Mouse (Mus musculus) heart, embryonic 13.5 days (tissue): Measurements from ENCODE around the gene 2010109A12Rik. TPM values are rescaled to one million over a fixed set of nuclear protein-coding genes. Genes with fewer than 3 reads are reported as not detected.
A peak's percentile ranks its signal among the peaks of the same experiment; 100 is the strongest.

Experiments
- ATAC-seq: fragments of 200-750 bp; cut with Nextera tagmentation; 2 replicates; pipeline ENCODE4 v1.8.0; 2017; ENCODE audit warnings: moderate TSS enrichment; ENCODE audit not compliant: insufficient number of reproducible peaks, low FRiP score, low TSS enrichment; ENCODE audit errors: extremely low read depth
- H3K27ac ChIP-seq: fragments of 300-500 bp; sonication (generic); replicated peaks from 2 replicates; pipeline ENCODE4 v1.5.1; 2015; ENCODE audit warnings: moderate library complexity, mild to moderate bottlenecking, inconsistent platforms
- H3K27me3 ChIP-seq: fragments of 300-500 bp; sonication (generic); replicated peaks from 2 replicates; pipeline ENCODE4 v1.6.1; 2015; ENCODE audit warnings: mild to moderate bottlenecking, inconsistent platforms
- H3K36me3 ChIP-seq: fragments of 300-500 bp; sonication (generic); 2 replicates; pipeline ENCODE4 v1.6.1; 2015; ENCODE audit warnings: mild to moderate bottlenecking, inconsistent platforms
- H3K4me1 ChIP-seq: fragments of 300-500 bp; sonication (generic); 2 replicates; pipeline ENCODE4 v1.6.1; 2015; ENCODE audit warnings: inconsistent platforms
- H3K4me2 ChIP-seq: fragments of 300-500 bp; sonication (generic); 2 replicates; pipeline ENCODE4 v1.6.1; 2015; ENCODE audit warnings: inconsistent platforms, mild to moderate bottlenecking, moderate library complexity
- H3K4me3 ChIP-seq: fragments of 300-500 bp; sonication (generic); 2 replicates; pipeline ENCODE4 v1.5.1; 2015; ENCODE audit warnings: moderate library complexity, mild to moderate bottlenecking, inconsistent platforms
- H3K9ac ChIP-seq: fragments of 300-500 bp; sonication (generic); 2 replicates; pipeline ENCODE4 v1.6.1; 2015; ENCODE audit warnings: inconsistent platforms, mild to moderate bottlenecking, moderate library complexity
- H3K9me3 ChIP-seq: fragments of 300-500 bp; sonication (generic); 2 replicates; pipeline ENCODE4 v1.6.1; 2016; ENCODE audit warnings: inconsistent platforms
- WGBS: fragments of 180-500 bp; shearing (Covaris S2); methylation state at CpG from one replicate; pipeline ENCODE4 v1.1.7; 2015; ENCODE audit warnings: mixed read lengths; 5-methylcytosine and 5-hydroxymethylcytosine counted together
- polyA plus RNA-seq: library from polyadenylated mRNA; unstranded; fragments of >200 nt; fragmentation: Nextera tagmentation; extraction: Ambion mirVana; gene quantifications from 2 replicates; pipeline ENCODE4 v1.2.1, GENCODE M21; 2015

Gene 2010109A12Rik
- polyA plus RNA-seq, 1 experiment from 2014 or later: 2.0 TPM

DNA sequence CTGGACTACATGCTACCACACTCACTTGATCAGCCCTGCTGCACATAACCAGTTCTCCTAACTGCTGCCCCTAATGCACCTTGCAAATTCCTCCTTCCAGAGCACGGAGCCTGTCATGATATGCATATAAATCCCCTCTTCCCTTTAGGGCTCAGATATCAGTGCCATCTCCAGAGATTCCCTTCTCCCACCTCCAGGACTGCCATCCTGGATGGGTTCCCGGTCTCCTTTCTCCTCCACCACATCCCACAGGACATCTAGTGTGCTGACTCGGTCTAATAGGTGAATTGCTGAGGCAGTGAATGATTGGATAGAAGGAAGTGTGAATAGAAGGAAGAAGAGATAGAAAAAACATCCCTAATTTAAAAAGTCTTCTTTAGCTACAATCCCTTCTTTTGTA lies 25.4 kb downstream of the 2010109A12Rik start:
- no peak overlapping the region for H3K4me3 ChIP-seq
- no peaks in the 10 kb centered on the region for H3K9me3 ChIP-seq
- H3K4me2 ChIP-seq: no peak overlapping the region
- no peak overlapping the region for H3K9ac ChIP-seq
- no peak for ATAC-seq
- H3K27ac ChIP-seq: no peak overlapping the region
- 0 out of 2 replicates have a peak, but pooled peaks cover 11% of the 10 kb centered on the region for H3K27me3 ChIP-seq
- no peaks in the 10 kb centered on the region for H3K4me1 ChIP-seq
- WGBS: 55% methylated on average over 3 of the region's 3 CpGs
- no peaks in the 10 kb centered on the region for H3K36me3 ChIP-seq

DNA sequence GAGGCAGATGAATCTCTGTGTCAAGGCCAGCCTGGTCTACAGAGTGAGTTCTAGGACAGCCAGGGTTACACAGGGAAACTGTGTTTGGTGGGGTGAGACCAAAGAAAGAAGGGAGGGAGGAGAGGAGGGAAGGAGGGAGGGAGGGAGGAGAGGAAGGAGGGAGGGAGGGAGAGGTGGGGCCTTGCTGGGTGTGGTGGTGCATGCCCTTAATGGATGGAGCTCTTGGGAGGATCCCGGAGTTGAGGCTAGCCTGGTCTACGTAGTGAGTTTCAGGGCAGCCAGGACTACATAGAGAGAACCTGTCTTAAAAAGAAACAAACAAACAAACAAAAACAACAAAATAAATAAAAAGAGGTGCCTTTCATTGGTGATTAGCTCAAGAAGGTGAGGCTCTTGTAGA lies 26.5 kb downstream of the 2010109A12Rik start:
- Histone ChIP-seq H3K27ac (no peak overlapping the region), H3K4me1 (no peaks in the 10 kb centered on the region), H3K9me3 (no peaks in the 10 kb centered on the region), H3K4me2 (no peak overlapping the region), H3K27me3 (0 out of 2 replicates have a peak, but pooled peaks cover 9% of the 10 kb centered on the region), H3K36me3 (no peaks in the 10 kb centered on the region), H3K4me3 (no peak overlapping the region), H3K9ac (no peak overlapping the region)
- ATAC-seq: no peak
- 76% methylated on average over 2 of the region's 2 CpGs for WGBS

DNA sequence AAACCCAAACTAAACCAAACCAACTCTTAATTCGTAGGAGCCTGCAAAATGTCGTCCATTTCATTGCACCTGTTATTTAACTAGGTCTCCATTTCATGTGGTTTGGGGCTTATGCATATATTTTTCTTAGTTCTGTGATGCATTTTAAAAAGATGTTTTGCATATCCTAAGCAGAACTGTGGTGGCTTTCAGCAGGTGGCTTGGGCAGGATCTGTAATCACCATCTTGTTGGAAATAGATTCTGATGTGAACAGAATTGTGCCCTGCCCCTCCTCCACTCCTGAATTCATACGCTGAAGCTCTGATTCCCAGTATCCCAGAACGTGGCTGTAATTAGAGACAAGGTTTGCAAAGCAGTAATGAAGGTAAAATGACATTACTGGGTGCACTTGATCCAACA lies 27.8 kb downstream of the 2010109A12Rik start:
- 73% methylated on average over 4 of the region's 4 CpGs for WGBS
- ATAC-seq: no peak
- Histone ChIP-seq H3K36me3 (no peaks in the 10 kb centered on the region), H3K27me3 (0 out of 2 replicates have a peak, but pooled peaks cover 7% of the 10 kb centered on the region), H3K4me2 (no peak overlapping the region), H3K4me1 (no peaks in the 10 kb centered on the region), H3K9ac (no peak overlapping the region), H3K4me3 (no peak overlapping the region), H3K27ac (no peak overlapping the region), H3K9me3 (no peaks in the 10 kb centered on the region)

DNA sequence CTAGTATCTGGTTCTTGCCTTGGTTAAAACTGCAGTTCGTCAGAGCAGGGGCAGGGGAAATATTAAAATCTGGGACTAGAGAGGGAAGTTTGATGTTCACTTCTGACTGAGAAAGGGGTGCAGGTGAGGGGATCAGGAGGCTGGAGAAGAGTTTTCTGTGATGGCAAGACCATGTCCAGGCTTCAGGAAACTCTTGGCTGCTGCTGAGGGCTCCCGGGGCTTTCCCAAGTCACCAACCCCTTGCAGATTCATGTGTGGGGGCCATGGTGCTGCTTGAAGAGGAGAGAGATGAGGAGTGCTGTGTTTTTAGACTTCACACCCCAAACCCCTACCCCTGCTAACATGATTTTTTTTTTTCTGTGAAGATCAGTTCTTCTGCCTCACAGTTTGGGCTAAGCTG lies 28.3 kb downstream of the 2010109A12Rik start:
- Histone ChIP-seq H3K36me3 (no peaks in the 10 kb centered on the region), H3K27ac (no peak overlapping the region), H3K4me2 (no peak overlapping the region), H3K4me3 (no peak overlapping the region), H3K9me3 (no peaks in the 10 kb centered on the region), H3K4me1 (peaks cover under 1% of the 10 kb centered on the region; the same call in 1 of the 2 replicates), H3K9ac (no peak overlapping the region), H3K27me3 (0 out of 2 replicates have a peak, but pooled peaks cover 5% of the 10 kb centered on the region)
- ATAC-seq: no peak
- WGBS: 70% methylated on average over 2 of the region's 2 CpGs

DNA sequence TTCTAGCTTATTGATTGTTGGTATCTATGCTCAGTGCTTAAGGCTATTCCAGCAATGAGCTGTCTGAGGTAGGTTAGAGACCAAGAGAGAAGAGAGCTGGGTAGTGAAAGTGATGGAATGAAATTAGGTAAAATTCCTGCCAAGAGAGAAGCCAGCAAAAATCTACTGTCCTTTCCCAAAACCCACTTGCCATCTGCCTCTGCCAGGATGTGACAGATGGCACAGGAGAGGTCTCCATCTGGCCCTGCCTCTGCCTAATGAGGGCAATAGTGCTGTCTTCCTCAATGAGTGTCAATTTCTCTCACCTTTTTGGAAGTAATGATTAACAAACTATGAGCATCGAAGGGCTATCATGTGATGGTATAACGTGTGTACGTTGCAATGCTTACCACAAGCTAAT lies 29.6 kb downstream of the 2010109A12Rik start:
- Histone ChIP-seq H3K27ac (no peak overlapping the region), H3K9ac (no peak overlapping the region), H3K9me3 (no peaks in the 10 kb centered on the region), H3K4me3 (no peak overlapping the region), H3K27me3 (no peaks in the 10 kb centered on the region), H3K4me2 (no peak overlapping the region), H3K36me3 (no peaks in the 10 kb centered on the region), H3K4me1 (peaks cover 11% of the 10 kb centered on the region)
- WGBS: 91% methylated on average over 3 of the region's 3 CpGs
- no peak for ATAC-seq

DNA sequence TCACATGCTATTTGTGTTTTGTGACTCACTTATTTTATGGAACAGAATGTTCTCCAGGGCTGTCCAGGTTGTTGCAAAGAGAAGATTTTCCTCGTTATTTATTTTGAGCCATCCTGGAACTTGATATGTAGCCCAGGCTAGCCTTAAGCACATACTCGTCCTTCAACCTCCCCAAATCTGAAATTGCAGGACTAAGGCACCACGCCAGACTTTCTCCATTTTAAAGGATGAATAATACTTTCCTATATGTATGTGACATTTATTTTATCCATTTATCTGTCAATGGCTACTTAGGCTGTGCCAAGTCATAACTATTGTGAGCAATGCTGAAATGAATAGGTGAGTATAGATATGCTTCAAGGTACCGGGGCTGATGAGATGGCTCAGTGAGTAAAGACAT lies 30.2 kb downstream of the 2010109A12Rik start:
- H3K27me3 ChIP-seq: no peaks in the 10 kb centered on the region

DNA sequence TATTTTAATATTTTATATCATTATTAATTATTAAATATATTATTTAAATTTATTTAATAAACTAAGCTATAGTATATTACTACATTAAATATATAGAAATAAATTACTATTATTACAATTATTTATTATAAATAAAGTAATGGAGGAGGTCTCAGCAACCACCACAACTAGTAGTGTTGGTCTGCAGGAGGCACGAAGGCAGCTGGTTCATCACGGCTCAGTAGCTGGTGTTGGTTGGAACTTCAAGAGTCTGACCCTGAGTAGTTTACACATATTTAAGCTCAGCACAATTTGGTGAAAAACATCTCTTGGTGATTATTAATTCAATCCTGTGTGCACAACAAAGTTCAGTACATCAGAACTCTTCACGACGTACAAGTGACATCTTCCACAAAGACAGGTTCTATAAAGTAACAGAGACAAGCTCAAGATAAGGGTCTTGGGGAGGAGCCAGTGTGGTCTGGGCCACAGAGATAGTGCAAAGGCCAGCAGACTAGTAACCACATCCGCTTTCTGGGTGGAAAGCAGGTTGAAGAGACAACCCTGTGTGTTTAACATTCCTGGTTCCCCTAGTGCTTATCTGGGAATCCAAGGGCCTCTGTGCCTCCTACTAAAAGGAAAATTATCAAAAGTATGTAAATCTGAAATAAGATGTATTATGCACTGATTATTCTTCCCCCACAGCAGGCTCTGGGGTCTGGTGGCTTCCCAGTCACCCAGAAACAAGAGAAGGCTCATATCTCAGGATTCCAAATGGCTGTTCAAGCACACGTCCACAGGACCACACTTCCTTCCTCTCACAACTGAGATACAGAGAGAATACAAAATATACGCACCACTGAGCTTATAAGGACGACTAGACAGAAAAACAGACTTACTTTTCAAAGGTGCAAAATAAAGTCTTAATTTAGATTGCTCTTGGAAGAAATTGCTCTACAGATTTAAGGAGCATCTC lies 33.5 kb downstream of the 2010109A12Rik start:
- WGBS: 39% methylated on average over 8 of the region's 8 CpGs

More for the DNA sequence above, 30.2 kb downstream of the 2010109A12Rik start:
- peaks cover 11% of the 10 kb centered on the region for H3K4me1 ChIP-seq
- H3K4me2 ChIP-seq: no peak overlapping the region
- WGBS: 75% methylated on average over 4 of the region's 4 CpGs
- H3K9me3 ChIP-seq: no peaks in the 10 kb centered on the region
- no peak for ATAC-seq
- no peak overlapping the region for H3K4me3 ChIP-seq
- H3K9ac ChIP-seq: no peak overlapping the region
- H3K27ac ChIP-seq: no peak overlapping the region
- H3K36me3 ChIP-seq: no peaks in the 10 kb centered on the region

DNA sequence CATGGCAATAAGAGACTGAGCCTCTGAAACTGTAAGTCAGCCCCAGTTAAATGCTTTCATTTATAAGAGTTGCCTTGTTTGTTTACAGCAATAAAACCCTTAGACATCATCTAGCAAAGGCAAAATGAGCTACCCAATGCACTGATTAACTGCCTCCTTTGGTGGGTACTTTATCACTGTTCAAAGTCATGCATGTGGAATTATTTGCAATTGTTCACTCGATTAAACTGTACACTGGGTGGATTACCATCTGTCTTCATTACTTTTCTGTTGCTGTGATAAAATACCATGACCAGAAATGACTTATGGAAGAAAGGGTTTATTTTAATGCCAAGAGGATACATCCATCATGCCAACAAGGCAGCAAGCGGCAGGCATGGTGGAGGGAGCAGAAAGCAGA lies 39.0 kb downstream of the 2010109A12Rik start:
- no peak overlapping the region for H3K4me3 ChIP-seq
- H3K27me3 ChIP-seq: no peaks in the 10 kb centered on the region
- H3K4me2 ChIP-seq: no peak overlapping the region
- H3K4me1 ChIP-seq: 0 out of 2 replicates have a peak, but pooled peaks cover 5% of the 10 kb centered on the region
- no peaks in the 10 kb centered on the region for H3K36me3 ChIP-seq
- H3K9ac ChIP-seq: no peak overlapping the region
- 84% methylated on average over 2 of the region's 2 CpGs for WGBS
- H3K9me3 ChIP-seq: peaks cover 8% of the 10 kb centered on the region; the same call in 1 of the 2 replicates
- no peak for ATAC-seq
- no peak overlapping the region for H3K27ac ChIP-seq

More for the DNA sequence above, 33.5 kb downstream of the 2010109A12Rik start:
- Histone ChIP-seq H3K27me3 (no peaks in the 10 kb centered on the region), H3K27ac (no peak overlapping the region), H3K4me1 (peaks cover 11% of the 10 kb centered on the region), H3K4me3 (no peak overlapping the region), H3K36me3 (no peaks in the 10 kb centered on the region), H3K4me2 (peak overlapping the region; percentile 11; the same call in 1 of the 2 replicates), H3K9me3 (peaks cover 8% of the 10 kb centered on the region; the same call in 1 of the 2 replicates), H3K9ac (no peak overlapping the region)
- peak; percentile 63; the same call in 1 of the 2 replicates for ATAC-seq

DNA sequence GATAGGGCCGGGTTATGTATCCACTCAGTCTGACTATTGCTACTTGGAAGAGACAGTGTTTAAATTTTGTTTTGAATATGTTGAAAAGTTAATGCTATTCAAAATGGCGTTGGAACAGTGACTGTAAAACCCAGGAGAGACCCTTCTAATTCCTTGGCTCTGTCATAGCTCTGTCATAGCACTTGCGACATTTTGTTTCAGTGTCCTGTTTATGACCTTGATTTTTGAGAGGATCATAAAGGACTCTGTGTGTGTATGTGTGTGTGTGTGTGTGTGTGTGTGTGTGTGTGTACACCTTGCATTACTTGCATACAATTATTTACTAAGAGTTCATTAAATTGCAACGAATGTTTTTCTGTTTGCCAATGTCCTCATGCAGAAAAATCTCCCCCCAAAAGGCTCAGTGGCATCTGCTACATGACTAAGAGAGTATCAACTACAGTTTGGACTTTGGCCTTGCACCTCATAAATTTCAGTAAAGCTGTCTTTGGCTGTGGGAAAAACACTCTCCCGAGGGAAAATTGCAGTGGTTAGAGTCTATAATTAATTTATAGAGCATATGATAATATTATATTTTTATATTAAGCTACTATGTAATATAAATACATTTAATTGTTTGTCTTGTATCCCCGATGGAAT lies 43.7 kb downstream of the 2010109A12Rik start:
- Histone ChIP-seq H3K4me2 (no peak overlapping the region), H3K9ac (no peak overlapping the region), H3K9me3 (no peaks in the 10 kb centered on the region), H3K4me3 (no peak overlapping the region), H3K36me3 (no peaks in the 10 kb centered on the region), H3K27me3 (no peaks in the 10 kb centered on the region), H3K4me1 (no peaks in the 10 kb centered on the region), H3K27ac (no peak overlapping the region)
- ATAC-seq: no peak
- WGBS: 69% methylated on average over 6 of the region's 6 CpGs

DNA sequence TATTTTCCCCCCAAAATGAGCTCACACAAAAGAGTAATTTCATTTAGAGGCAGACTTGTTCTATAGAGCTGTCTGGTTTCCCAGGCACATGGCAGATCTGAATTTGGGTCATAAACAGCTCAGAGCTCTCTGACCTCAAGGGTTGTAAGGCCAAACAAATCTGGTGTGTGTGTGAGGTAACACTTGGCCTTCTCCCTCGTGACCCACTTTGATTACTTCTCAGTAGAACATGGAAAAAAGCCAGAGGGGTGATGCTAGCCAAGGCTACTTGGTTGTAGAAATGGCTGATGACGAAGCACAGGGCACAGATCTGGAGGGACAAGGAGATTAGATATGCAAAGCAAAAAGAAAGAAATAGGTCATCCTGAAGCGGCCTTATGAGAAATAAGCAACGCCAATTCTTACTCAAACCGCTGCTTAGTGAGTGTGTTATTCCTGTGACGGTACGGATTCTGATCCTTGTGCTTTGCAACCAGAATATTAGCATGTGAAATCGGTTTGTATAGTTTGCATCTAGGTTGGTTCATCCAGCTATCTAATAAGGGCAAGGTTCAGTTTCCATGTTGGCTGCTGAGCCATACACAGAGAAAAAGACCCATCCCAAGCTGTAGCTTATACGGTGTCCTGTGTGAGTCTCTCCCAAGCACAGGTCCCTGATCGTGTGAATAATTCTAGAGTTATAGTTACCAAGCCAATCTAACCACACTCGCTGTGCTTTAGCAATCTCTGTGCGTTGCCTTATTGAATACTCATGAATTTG lies 44.9 kb downstream of the 2010109A12Rik start:
- no peak for ATAC-seq
- Histone ChIP-seq H3K27ac (no peak overlapping the region), H3K36me3 (no peaks in the 10 kb centered on the region), H3K27me3 (no peaks in the 10 kb centered on the region), H3K4me1 (no peaks in the 10 kb centered on the region), H3K4me2 (no peak overlapping the region), H3K9me3 (no peaks in the 10 kb centered on the region), H3K4me3 (no peak overlapping the region), H3K9ac (no peak overlapping the region)
- WGBS: 71% methylated on average over 12 of the region's 12 CpGs

DNA sequence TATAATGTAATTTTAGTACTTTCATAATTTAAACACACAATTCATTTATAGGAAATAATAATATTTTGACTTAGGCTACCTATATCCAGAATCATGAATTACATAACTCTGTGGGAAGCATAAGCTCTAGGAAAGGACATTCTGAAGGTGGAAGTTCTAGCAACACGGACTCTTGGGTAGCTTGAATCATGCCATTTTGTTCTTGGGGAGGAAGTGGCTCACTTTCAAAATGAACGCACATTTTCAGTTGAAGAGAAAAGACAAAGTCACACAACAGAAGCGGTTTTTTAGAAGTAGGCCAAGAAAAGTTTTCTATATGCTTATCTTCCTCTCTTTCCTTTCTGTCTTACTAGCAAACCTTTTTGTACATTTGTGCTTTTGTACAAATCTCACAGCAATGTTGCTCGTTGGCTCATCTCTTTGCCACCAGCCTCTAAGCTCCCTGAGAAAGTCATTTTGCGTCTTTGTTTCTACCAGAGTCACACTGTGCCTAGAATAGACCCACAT lies 49.5 kb downstream of the 2010109A12Rik start:
- no peak overlapping the region for H3K4me2 ChIP-seq
- no peak overlapping the region for H3K9ac ChIP-seq
- 77% methylated on average over 5 of the region's 5 CpGs for WGBS
- no peak overlapping the region for H3K27ac ChIP-seq
- no peak overlapping the region for H3K4me3 ChIP-seq
- ATAC-seq: no peak
- no peaks in the 10 kb centered on the region for H3K9me3 ChIP-seq
- no peaks in the 10 kb centered on the region for H3K4me1 ChIP-seq
- no peaks in the 10 kb centered on the region for H3K27me3 ChIP-seq
- no peaks in the 10 kb centered on the region for H3K36me3 ChIP-seq
